Mouse (Mus musculus) hindbrain, postnatal 0 days (tissue): ENCODE measurements at regions not wholly inside any gene's neighbourhood (a gene's known extent, or its start where the extent isn't known, plus 50 kb on each side); places are given as distances from the start of the nearest gene placed in this dataset.

ENCODE experiments used
- ATAC-seq: fragments of 200-750 bp; cut with Nextera tagmentation; 2 replicates; pipeline ENCODE4 v1.8.0; 2017; ENCODE audit warnings: mild to moderate bottlenecking, moderate TSS enrichment, moderate library complexity
- DNase-seq: peaks from one replicate; pipeline ENCODE4 v3.0.0-alpha.2; 2015; ENCODE audit warnings: low spot score
- H3K27ac ChIP-seq: fragments of 300-500 bp; sonication (generic); 2 replicates; pipeline ENCODE4 v1.5.1; 2014; ENCODE audit warnings: mild to moderate bottlenecking
- H3K27me3 ChIP-seq: fragments of 300-500 bp; sonication (generic); 2 replicates; pipeline ENCODE4 v1.6.1; 2014; ENCODE audit warnings: low read length, mixed read lengths; ENCODE audit not compliant: insufficient read depth
- H3K36me3 ChIP-seq: fragments of 300-500 bp; sonication (generic); 2 replicates; pipeline ENCODE4 v1.6.1; 2014; ENCODE audit warnings: low read length, mixed read lengths; ENCODE audit not compliant: insufficient read depth
- H3K4me1 ChIP-seq: fragments of 300-500 bp; sonication (generic); 2 replicates; pipeline ENCODE4 v1.6.1; 2014; ENCODE audit warnings: antibody characterized with exemption, low read length, mixed read lengths; ENCODE audit not compliant: insufficient read depth
- H3K4me2 ChIP-seq: fragments of 300-500 bp; sonication (generic); 2 replicates; pipeline ENCODE4 v1.6.1; 2014; ENCODE audit warnings: low read depth, mild to moderate bottlenecking, low read length, moderate library complexity, mixed read lengths
- H3K4me3 ChIP-seq: fragments of 300-500 bp; sonication (generic); 2 replicates; pipeline ENCODE4 v1.5.1; 2014; ENCODE audit warnings: low read length
- H3K9ac ChIP-seq: fragments of 300-500 bp; sonication (generic); replicated peaks from 2 replicates; pipeline ENCODE4 v1.6.1; 2014; ENCODE audit warnings: mild to moderate bottlenecking, low read length, moderate library complexity, mixed read lengths
- H3K9me3 ChIP-seq: fragments of 300-500 bp; sonication (generic); 2 replicates; pipeline ENCODE4 v1.6.1; 2016; ENCODE audit warnings: low read length, mixed read lengths
- CTCF ChIP-seq: IDR thresholded peaks from 2 replicates; pipeline ENCODE4 v1.5.1; 2016; ENCODE audit warnings: antibody characterized with exemption, control low read depth, low read depth
- WGBS: fragments of 180-500 bp; shearing (Covaris S2); extraction: QIAGEN DNeasy Blood & Tissue Kit; methylation state at CpG from one replicate; pipeline ENCODE4 v1.1.7; 2014; 5-methylcytosine and 5-hydroxymethylcytosine counted together

DNA sequence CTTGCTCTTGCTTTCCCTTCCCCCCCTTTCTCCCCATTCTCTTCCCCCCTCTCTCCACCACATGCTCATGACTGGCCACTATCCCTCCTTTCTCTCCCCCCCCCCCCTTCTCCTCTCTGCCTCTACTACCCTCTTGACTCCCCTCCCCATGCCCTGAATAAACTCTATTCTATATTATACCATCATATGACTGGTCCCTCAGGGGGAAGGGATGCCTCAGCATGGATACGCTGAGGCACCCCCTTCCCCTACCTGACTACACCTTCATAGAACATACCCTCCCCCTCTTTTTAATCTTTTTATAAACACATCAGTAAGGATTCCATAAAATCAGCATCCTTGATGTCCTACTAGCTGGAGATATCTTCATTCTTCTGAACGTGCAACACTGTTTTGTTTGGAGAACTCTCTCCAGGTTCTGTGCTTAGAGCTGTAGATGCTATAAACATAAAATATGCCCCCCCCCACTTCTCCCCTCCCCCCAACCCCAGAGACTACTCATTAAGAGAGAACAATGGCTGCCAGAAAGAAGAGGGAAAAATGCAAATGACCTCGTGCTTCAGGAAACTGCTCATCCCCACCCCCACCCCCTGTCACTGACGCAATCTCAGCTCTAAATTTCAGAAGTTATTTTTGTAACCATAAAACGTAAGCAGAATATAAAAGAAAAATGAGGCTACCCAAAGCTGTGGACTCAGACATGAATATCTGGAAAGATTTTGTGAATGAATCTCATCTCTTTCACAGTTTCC, 102.3 kb downstream of the Pja2 start:
- Histone ChIP-seq H3K36me3 (no peaks in the 10 kb centered on the region), H3K9me3 (no peaks in the 10 kb centered on the region), H3K4me3 (no peak overlapping the region), H3K27ac (no peak overlapping the region), H3K4me2 (no peak overlapping the region), H3K4me1 (no peaks in the 10 kb centered on the region), H3K9ac (no peak overlapping the region), H3K27me3 (no peaks in the 10 kb centered on the region)
- ATAC-seq (no peak), DNase-seq (no peak)
- 56% methylated on average over 5 of the region's 5 CpGs for WGBS
- TF ChIP-seq CTCF: no peak

DNA sequence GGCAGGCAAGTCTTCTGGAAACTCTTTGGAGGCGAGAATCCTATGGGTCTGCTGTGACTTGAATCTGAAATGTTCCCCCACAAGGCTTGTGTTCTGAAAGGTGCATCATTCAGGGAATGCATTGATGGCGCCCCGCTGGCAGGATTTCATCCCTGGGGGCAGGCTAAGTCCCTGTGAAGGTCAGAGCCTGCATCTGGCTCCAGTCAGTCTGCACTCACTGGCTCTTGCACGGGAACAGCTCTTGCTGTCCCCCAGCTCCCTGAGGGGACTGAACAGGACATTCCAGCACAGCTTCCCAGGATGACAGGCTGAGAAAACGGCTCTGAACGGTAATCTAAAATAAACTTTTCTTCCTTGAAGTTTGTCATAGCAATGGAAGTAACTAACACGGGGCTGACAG, 117.1 kb downstream of the Pja2 start:
- H3K4me3 ChIP-seq: no peak overlapping the region
- H3K36me3 ChIP-seq: no peaks in the 10 kb centered on the region
- no peaks in the 10 kb centered on the region for H3K4me1 ChIP-seq
- H3K4me2 ChIP-seq: no peak overlapping the region
- H3K9ac ChIP-seq: no peak overlapping the region
- TF ChIP-seq CTCF: no peak
- H3K27ac ChIP-seq: no peak overlapping the region
- H3K27me3 ChIP-seq: no peaks in the 10 kb centered on the region
- peak; percentile 32; the same call in 1 of the 2 replicates for ATAC-seq
- H3K9me3 ChIP-seq: no peaks in the 10 kb centered on the region
- WGBS: 24% methylated on average over 7 of the region's 7 CpGs
- DNase-seq: no peak

DNA sequence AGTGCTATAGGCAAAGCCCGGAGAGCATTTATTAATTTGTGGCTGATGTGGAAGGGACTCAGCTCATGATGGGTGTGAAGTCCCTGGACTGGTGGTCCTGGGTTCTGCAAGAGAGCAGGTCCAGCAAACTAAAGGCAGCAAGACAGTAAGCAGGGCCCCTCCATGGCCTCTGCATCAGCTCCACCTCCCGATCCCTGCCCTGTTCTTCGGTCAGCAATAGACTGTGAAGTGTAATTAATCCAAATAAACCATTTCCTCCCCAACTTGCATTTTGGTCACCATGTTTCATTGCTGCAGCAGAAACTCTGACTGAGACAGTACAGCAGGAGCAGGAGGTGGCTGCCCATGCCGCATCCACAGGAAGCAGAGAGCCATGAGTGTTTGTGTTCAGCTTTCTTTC, 118.5 kb downstream of the Pja2 start:
- Histone ChIP-seq H3K36me3 (no peaks in the 10 kb centered on the region), H3K27ac (no peak overlapping the region), H3K4me2 (no peak overlapping the region), H3K27me3 (no peaks in the 10 kb centered on the region), H3K4me1 (no peaks in the 10 kb centered on the region), H3K4me3 (no peak overlapping the region), H3K9me3 (no peaks in the 10 kb centered on the region), H3K9ac (no peak overlapping the region)
- no peak for TF ChIP-seq CTCF
- ATAC-seq: no peak
- no peak for DNase-seq
- WGBS: 90% methylated on average over 4 of the region's 4 CpGs

DNA sequence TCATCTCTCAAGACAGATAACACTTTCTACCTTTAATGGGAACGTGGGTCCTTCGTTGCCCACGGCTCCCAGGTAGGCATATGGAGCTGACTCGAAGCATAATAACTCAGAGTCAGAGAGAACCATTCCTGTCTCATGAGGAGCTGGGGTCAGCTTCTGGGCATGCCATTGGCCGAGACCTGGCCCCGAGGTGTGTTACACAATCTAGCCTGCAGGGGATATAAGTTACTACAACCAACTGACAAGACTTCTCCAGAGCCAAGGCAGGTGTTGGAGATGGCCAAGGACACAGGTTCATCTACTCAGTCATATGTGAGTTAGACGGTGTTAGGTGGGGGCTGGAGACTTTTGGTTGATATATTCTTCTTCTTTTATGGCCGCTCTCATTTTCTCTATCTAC, 120.4 kb downstream of the Pja2 start:
- no peak overlapping the region for H3K27ac ChIP-seq
- H3K27me3 ChIP-seq: no peaks in the 10 kb centered on the region
- no peak overlapping the region for H3K4me2 ChIP-seq
- DNase-seq (no peak), ATAC-seq (no peak)
- H3K4me1 ChIP-seq: no peaks in the 10 kb centered on the region
- H3K36me3 ChIP-seq: no peaks in the 10 kb centered on the region
- H3K9ac ChIP-seq: no peak overlapping the region
- no peak overlapping the region for H3K4me3 ChIP-seq
- no peak for TF ChIP-seq CTCF
- 95% methylated on average over 8 of the region's 8 CpGs for WGBS
- H3K9me3 ChIP-seq: no peaks in the 10 kb centered on the region

DNA sequence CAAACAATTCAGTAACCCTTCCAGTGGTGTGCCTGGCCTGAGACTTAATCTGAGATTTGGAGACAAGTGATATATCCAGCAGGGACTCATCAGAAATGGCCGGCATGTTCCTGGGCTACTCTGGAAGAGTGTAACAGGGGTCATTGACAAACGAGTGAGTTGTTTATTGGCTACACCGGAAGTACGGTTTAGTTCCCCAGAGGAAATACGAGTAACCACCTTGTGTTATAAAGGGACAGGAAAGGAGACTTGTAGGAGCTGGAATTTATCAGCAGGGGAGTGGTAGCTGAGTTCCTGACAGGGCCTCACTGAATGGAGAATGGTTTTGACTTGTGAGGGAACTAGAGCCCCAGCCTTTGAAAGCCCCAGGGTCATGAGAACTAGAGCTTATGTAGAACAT, 121.3 kb downstream of the Pja2 start:
- H3K4me3 ChIP-seq: no peak overlapping the region
- DNase-seq (no peak), ATAC-seq (no peak)
- H3K27ac ChIP-seq: no peak overlapping the region
- no peaks in the 10 kb centered on the region for H3K4me1 ChIP-seq
- H3K9me3 ChIP-seq: no peaks in the 10 kb centered on the region
- no peak overlapping the region for H3K4me2 ChIP-seq
- H3K27me3 ChIP-seq: no peaks in the 10 kb centered on the region
- H3K36me3 ChIP-seq: no peaks in the 10 kb centered on the region
- no peak overlapping the region for H3K9ac ChIP-seq
- WGBS: 90% methylated on average over 5 of the region's 5 CpGs
- TF ChIP-seq CTCF: no peak

DNA sequence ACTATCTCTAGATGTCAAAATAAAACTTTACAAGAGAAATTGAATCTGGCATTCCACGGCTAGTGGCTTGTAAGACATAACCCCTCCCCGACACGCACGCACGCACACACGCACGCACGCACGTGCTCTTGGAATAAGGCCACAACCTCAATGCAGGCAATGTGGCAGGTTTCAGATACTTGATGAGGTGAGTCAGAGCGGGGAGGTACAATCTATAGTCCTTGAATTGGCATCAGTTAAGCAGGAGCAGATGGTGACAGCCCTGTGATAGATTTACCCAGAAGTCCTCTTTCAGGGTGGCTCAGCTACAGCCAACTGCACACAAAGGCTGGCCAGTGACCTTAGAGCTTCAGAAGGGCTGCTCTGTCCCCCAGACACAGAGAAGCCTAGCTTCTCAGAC, 122.1 kb downstream of the Pja2 start:
- H3K4me3 ChIP-seq: no peak overlapping the region
- no peaks in the 10 kb centered on the region for H3K36me3 ChIP-seq
- H3K9ac ChIP-seq: no peak overlapping the region
- no peak overlapping the region for H3K27ac ChIP-seq
- H3K27me3 ChIP-seq: no peaks in the 10 kb centered on the region
- DNase-seq: no peak
- no peaks in the 10 kb centered on the region for H3K4me1 ChIP-seq
- no peak overlapping the region for H3K4me2 ChIP-seq
- 85% methylated on average over 10 of the region's 10 CpGs for WGBS
- no peaks in the 10 kb centered on the region for H3K9me3 ChIP-seq
- peak; percentile 48; the same call in 1 of the 2 replicates for ATAC-seq
- no peak for TF ChIP-seq CTCF

DNA sequence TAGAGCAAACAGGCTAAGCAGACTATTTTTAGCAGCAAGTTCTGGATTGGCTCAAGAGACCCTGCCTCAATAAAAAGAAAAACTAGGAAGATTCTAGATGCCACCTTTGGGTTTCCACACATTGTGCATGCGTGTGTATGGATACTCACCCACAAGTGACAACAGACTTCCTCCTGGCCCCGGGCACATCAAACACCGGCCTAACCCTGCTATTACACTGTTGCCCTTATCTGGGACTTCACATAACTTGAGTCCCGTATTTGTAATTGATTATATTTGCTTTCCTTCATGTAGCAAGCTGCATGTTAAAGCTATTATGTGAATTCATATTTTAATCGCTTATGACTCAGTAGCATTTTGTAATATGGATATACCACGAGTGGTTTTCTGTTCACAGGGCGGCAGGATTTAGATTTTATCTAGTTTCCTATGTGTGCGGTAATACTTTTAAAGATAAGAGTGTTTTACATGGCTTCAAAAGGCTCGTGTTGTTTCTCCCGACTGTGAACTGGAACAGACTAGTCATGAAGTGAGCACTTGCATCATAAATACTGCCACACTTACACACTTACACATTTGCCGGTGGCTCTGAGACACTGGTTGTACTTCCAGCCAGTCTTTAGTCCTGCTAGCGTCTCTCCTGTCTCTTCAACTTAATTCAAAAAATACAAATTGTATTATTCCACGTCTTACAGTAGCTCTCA, 123.4 kb downstream of the Pja2 start:
- no peaks in the 10 kb centered on the region for H3K27me3 ChIP-seq
- H3K9ac ChIP-seq: no peak overlapping the region
- H3K36me3 ChIP-seq: no peaks in the 10 kb centered on the region
- 89% methylated on average over 13 of the region's 13 CpGs for WGBS
- H3K27ac ChIP-seq: no peak overlapping the region
- no peak overlapping the region for H3K4me2 ChIP-seq
- H3K9me3 ChIP-seq: no peaks in the 10 kb centered on the region
- DNase-seq (no peak), ATAC-seq (no peak)
- no peak for TF ChIP-seq CTCF
- H3K4me1 ChIP-seq: no peaks in the 10 kb centered on the region
- no peak overlapping the region for H3K4me3 ChIP-seq
